Mouse (Mus musculus): Measurements from ENCODE around the gene Ttc29.

The Ttc29 gene

DNA sequence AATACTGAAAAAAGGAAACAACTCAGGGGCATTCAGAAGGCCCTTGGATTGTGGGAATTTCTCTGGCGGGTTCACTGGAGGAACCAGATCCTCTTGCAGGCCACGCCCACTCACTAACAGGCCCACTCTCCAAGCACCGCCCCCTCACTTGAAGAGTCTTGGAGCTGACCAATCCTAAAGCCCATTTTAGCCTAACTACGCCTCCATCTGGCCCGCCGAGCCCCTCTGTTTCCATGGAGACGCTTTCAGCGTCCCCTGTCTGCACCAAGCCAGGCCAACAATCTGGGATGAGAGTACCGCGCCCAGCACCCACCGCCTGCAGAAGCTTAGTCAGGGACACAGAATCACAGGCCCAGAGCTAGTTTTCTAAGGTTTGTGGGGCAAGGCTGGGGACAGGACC is at the start of gene Ttc29:
Ttc29 (plus strand) TSS at position 224 of the 400 bp plus-strand sequence.
- in situ Hi-C loops (cut with MboI; ENCODE audit: low pct_unique_long_range_greater_than_20kb in 1 of 2, low sequenced_read_pairs in 2 of 2, unreplicated experiment in 1 of 2): loop anchor here (5.0 to 25.0 kb wide), 3 partner anchors 88 to 151 kb away; no protein-coding TSS in a partner anchor

GRCm38 (mm10) chr8:78171351-78171750 is 41.7 kb upstream of the Ttc29 start:
- in situ Hi-C loops (cut with MboI; ENCODE audit: low pct_unique_long_range_greater_than_20kb in 1 of 2, low sequenced_read_pairs in 2 of 2, unreplicated experiment in 1 of 2): no loop called here

DNA sequence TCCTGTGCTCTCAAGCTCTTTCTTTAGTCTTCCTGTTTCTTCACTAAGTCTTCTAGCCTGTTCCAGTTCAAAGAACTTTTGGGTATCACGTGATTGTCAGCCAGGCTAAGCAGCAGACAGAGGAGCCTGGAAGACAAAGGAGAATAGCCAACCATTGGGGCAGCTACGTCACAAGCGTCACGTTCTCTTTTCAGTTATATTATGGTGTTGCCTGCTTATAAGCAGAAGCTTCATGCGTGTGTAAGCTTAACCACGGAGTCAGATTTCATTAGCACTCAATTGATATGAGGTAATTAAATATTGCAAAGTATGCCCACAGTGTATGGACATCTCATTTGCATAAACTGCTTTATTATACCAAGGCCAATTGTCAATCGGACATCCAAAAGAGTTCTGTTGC is 30.4 kb upstream of the Ttc29 start:
- in situ Hi-C loops (cut with MboI; ENCODE audit: low pct_unique_long_range_greater_than_20kb in 1 of 2, low sequenced_read_pairs in 2 of 2, unreplicated experiment in 1 of 2): no loop called here

DNA sequence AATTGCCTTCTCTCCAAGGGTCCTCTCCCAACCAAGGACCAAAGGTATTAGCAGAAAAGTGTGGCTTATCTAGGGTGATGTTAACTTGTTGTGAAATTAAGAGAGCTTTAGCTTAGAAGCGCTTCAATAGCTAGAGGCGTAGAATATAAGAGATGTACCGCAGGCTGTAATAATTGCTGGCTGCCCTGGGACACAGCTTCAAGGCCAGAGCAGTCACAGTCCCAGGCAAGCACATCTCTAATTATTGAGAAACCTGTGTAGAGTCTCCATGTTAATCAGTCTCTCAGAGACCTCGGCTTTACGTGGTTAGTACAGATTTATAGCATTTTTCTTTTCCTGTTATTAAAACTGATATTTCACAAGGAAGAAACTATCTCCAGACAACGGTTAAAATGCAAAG is 29.7 kb upstream of the Ttc29 start:
- in situ Hi-C loops (cut with MboI; ENCODE audit: low pct_unique_long_range_greater_than_20kb in 1 of 2, low sequenced_read_pairs in 2 of 2, unreplicated experiment in 1 of 2): no loop called here

- in situ Hi-C loops (cut with MboI; ENCODE audit: low pct_unique_long_range_greater_than_20kb in 1 of 2, low sequenced_read_pairs in 2 of 2, unreplicated experiment in 1 of 2): no loop called here
Observed at GRCm38 (mm10) chr8:78187087-78187486, 26.0 kb upstream of the Ttc29 start.

DNA sequence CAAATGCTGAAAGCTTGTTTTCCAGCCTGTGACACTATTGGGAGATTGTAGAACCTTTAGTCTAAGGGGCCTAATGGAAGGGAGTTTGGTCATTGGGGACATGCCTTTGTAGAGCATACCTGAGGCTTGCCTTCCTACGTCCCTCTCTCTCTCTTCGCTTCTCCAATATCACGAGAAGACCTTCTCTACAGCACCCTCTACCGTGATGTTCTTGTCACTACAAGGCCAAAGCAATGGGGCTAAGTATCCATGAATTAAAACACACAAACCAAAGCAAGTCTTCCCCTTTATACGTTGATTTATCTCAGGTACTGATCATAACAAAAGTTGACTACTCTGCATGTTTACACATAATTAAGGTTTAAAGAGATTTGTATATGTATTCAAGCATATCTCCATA is 8.9 kb upstream of the Ttc29 start:
- in situ Hi-C loops (cut with MboI; ENCODE audit: low pct_unique_long_range_greater_than_20kb in 1 of 2, low sequenced_read_pairs in 2 of 2, unreplicated experiment in 1 of 2): loop anchor here in 1 of 2 experiments (25.0 kb wide), 1 partner anchor 142 kb away; no protein-coding TSS in a partner anchor

DNA sequence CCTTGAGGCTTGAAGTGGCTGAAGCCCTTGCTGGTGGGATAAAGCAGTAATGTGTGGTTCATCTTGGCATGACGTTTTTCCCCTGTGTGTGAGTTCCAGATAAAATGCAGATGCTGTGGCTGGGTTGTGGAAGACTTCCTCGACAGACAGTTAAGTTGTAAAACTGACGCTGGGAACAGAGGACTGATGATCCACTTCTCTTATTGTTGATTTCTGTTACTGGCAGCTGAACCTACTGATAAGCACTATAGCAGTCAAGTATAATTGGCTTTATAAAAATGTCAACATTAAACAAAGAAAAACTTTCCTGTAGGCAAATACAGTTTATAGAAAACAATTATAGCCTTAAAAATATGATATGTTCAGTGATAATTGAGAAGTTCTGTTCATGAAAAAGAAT is 2.7 kb upstream of the Ttc29 start:
- in situ Hi-C loops (cut with MboI; ENCODE audit: low pct_unique_long_range_greater_than_20kb in 1 of 2, low sequenced_read_pairs in 2 of 2, unreplicated experiment in 1 of 2): loop anchor here (5.0 to 25.0 kb wide), 3 partner anchors 86 to 148 kb away; no protein-coding TSS in a partner anchor

DNA sequence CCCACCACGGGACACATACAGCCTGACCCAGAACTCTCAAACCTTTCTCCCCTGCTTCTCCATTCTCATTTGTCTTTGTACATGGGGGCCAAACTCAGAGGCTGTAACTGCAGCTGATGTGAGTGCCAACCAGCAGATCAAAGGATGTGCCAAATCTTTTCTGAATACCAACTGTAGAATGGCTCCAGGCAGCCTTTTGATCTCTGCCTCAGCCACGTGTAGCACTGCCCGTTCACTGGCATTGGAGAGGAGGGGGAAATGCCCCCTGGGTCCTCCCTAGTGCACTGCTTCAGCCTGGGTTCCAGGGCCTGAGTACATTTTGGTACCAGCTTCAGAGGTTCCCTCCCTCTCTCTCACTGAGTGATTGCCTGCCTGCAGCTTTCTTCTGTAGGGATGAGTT is 1.5 kb downstream of the Ttc29 start:
- in situ Hi-C loops (cut with MboI; ENCODE audit: low pct_unique_long_range_greater_than_20kb in 1 of 2, low sequenced_read_pairs in 2 of 2, unreplicated experiment in 1 of 2): loop anchor here (5.0 to 25.0 kb wide), 3 partner anchors 90 to 152 kb away; no protein-coding TSS in a partner anchor

DNA sequence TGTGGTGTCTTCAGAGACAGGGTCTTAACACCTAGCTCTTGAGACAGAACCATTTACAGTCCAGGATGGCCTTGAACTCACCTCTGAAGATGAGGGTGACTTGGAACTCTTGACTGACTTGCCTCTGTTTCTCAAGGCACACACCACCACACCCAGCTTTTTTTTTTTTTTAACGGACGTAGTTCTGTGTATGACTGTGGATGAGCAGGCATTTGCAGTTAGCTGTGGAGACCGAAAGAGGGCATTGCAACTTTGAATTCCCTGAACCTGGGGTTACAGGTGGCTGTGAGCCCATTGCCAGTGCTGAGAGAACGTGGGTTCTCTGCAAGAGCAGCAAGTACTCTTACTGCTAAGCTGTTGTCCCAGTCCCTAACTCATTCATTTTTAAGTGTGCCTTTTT is 13.0 kb downstream of the Ttc29 start:
- in situ Hi-C loops (cut with MboI; ENCODE audit: low pct_unique_long_range_greater_than_20kb in 1 of 2, low sequenced_read_pairs in 2 of 2, unreplicated experiment in 1 of 2): no loop called here

DNA sequence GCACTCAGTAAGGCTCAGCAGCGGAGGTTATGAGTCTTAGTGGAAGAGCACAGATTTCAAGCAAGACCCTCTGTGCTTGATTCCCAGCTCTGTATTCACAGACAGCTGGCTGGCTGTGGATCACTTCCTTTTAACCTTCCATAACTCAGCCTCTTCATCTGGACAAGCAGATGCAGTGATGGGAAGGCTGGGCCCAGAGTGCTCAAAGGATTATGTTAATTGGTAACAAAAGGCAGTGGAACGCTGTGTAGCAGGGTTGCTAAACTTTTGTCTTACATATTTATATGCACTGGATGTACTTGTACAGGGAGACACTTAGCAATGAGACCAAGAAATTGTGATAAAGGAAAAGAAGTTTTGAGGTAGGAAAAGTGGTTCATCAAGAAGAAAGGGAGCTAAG is 17.6 kb downstream of the Ttc29 start:
- in situ Hi-C loops (cut with MboI; ENCODE audit: low pct_unique_long_range_greater_than_20kb in 1 of 2, low sequenced_read_pairs in 2 of 2, unreplicated experiment in 1 of 2): no loop called here

- in situ Hi-C loops (cut with MboI; ENCODE audit: low pct_unique_long_range_greater_than_20kb in 1 of 2, low sequenced_read_pairs in 2 of 2, unreplicated experiment in 1 of 2): no loop called here
Observed at GRCm38 (mm10) chr8:78232870-78233707, 20.0 kb downstream of the Ttc29 start.

DNA sequence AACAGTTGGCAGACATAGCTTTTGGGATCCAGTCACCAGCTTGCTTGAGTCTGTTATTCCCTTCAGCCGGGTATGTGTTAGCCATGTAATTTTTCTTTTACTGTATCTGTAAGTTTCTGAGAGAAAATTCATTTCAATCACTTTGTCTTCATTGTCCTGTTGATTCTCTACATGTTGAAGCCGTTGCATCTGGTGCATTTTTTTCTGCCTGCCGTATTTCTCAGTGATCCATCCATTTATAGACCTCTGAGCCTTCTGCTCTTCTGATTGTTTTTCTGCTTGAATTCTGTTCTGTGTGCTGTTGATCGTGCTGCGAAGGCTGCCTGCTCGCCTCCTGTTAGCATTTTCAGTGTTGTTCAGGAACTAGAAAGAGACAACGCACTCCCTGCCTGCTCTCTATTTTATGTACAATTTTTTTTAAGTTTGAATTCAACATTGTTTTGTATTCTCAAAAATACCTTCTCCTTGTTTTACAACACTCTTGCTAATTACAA is 20.7 kb downstream of the Ttc29 start:
- in situ Hi-C loops (cut with MboI; ENCODE audit: low pct_unique_long_range_greater_than_20kb in 1 of 2, low sequenced_read_pairs in 2 of 2, unreplicated experiment in 1 of 2): no loop called here

- in situ Hi-C loops (cut with MboI; ENCODE audit: low pct_unique_long_range_greater_than_20kb in 1 of 2, low sequenced_read_pairs in 2 of 2, unreplicated experiment in 1 of 2): no loop called here
Observed at GRCm38 (mm10) chr8:78237972-78238675, 25.0 kb downstream of the Ttc29 start.

GRCm38 (mm10) chr8:78251115-78251514 is 38.0 kb downstream of the Ttc29 start:
- in situ Hi-C loops (cut with MboI; ENCODE audit: low pct_unique_long_range_greater_than_20kb in 1 of 2, low sequenced_read_pairs in 2 of 2, unreplicated experiment in 1 of 2): no loop called here

DNA sequence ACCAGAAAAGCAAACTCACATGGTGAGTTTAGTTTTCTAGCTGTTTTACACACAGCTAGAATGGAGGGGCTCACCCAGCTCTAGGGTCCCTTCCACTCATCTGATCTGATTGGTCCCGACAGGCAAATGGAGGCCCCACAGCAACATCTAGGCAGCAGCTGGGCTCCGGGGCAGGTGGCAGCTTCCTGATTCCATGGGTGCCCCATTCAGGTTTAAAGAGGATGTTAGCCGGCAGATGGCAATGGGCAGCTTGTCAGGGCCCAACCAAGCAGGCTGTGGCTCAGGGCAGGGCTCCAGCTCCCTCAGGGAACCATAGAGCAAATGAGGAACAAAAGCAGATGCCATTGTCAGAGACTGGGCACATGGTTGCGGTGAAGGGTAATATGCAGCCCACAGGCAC is 41.3 kb downstream of the Ttc29 start:
- in situ Hi-C loops (cut with MboI; ENCODE audit: low pct_unique_long_range_greater_than_20kb in 1 of 2, low sequenced_read_pairs in 2 of 2, unreplicated experiment in 1 of 2): no loop called here

DNA sequence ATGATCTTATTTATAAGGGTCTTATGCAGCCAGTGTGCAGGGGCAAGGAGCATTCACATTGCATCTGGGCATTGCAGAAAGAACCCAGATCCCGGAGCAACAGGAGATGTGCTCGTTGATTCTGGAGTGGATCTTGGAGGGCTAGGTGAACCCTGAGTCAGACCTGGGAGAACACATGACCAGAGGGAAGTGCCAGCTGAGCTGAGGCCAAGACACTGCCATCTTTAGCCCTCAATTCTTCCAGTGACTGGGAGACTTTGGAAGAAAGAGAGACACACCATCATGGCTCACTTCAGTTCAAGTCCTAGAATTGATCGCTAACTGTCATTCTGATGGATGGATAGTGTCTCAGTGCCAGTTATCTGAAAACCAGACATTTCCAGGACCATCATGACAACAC is 41.9 kb downstream of the Ttc29 start:
- in situ Hi-C loops (cut with MboI; ENCODE audit: low pct_unique_long_range_greater_than_20kb in 1 of 2, low sequenced_read_pairs in 2 of 2, unreplicated experiment in 1 of 2): no loop called here

GRCm38 (mm10) chr8:78265506-78265905 is 52.4 kb downstream of the Ttc29 start:
- in situ Hi-C loops (cut with MboI; ENCODE audit: low pct_unique_long_range_greater_than_20kb in 1 of 2, low sequenced_read_pairs in 2 of 2, unreplicated experiment in 1 of 2): no loop called here

DNA sequence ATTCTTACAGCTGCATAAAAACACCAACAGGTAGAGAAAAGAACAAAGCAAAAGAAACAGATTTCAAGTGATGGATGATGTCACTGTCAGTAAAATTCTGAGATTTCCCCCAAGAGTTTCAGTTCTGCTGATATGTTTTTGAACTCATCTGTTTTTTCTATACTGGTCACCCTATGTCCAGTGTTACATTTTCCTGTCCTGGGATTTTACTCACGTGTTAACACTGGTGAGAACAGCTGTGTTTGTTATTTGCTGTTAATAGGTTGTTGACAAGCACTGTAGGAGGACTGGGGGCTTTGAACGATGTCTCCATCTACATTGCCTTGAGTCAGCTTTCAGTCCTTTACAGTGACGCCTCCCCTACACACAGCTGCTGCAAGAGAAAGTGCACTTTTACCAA is 53.1 kb downstream of the Ttc29 start:
- in situ Hi-C loops (cut with MboI; ENCODE audit: low pct_unique_long_range_greater_than_20kb in 1 of 2, low sequenced_read_pairs in 2 of 2, unreplicated experiment in 1 of 2): no loop called here

DNA sequence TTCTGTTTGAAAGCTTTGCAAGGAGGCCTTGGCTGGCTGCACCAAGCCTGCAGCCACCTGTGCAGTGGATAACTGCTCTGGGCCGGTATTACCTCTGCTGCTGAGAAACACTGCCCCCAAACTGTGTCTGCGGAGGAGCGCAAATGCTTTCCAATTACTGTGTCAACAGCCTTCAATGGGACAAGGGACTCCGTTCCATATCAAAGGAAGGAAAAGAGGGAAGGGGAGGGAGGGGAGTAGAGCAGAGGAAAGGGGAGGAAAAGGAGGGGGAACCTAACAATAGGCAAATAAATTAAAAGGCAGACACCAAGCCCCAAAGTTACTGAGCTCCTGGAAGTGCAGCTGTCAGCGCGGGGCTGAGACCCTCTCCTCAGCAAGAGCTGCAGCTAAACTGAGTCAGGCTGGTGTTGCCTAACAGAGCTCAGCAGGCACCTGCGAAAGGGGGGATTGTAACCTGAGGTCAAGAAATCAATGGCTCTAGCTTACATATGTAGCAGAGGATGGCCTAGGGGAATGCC is 54.9 kb downstream of the Ttc29 start:
- in situ Hi-C loops (cut with MboI; ENCODE audit: low pct_unique_long_range_greater_than_20kb in 1 of 2, low sequenced_read_pairs in 2 of 2, unreplicated experiment in 1 of 2): no loop called here

All from mouse embryonic stem cell (cell line).